Mouse (Mus musculus) B cell, adult 62 days (primary cell): Measurements from ENCODE around the gene Tlcd1. TPM values are rescaled to one million over a fixed set of nuclear protein-coding genes. Genes with fewer than 3 reads are reported as not detected.

Experiments
- total RNA-seq: library from RNA; stranded (reverse); gene quantifications from 4 replicates; pipeline ENCODE4 v1.2.4, GENCODE M21; 2023

Tlcd1 gene
- total RNA-seq: 2.1 to 5.5 TPM (median 4.1 TPM) in 4 replicates

GRCm38 (mm10) chr11:78176402-78176862 lies at the start of gene Tlcd1, which contains the start of gene Nek8:
Tlcd1 (plus strand) TSS chr11:78176711.
Nek8 (minus strand) TSS chr11:78176675.

GRCm38 (mm10) chr11:78164924-78165760 lies 11.4 kb upstream of the Tlcd1 start, which contains the start of gene Traf4:
Traf4 (minus strand) TSS chr11:78165589.

GRCm38 (mm10) chr11:78182961-78183844 lies 6.7 kb downstream of the Tlcd1 start, which contains the start of gene Rpl23a:
Rpl23a (minus strand) TSS chr11:78183584.

GRCm38 (mm10) chr11:78188331-78189233 lies 12.1 kb downstream of the Tlcd1 start, which contains the start of gene Rab34:
Rab34 (plus strand) TSS chr11:78188430.

GRCm38 (mm10) chr11:78193113-78193512 lies 16.6 kb downstream of the Tlcd1 start, which contains the start of gene Proca1:
Proca1 (plus strand) TSS chr11:78193392.

Other genes starting within 250 kb of the Tlcd1 start
- not detected in 4 replicates for gene Sez6, start 245.9 kb upstream of the Tlcd1 start, total RNA-seq
- gene Phf12, start 194.0 kb upstream of the Tlcd1 start, total RNA-seq: 162 to 186 TPM (median 167 TPM) in 4 replicates
- gene Dhrs13, start 144.4 kb upstream of the Tlcd1 start, total RNA-seq: 0.63 to 0.98 TPM (median 0.91 TPM) in 4 replicates
- 11.9 to 17.5 TPM (median 14.8 TPM) in 4 replicates for gene Flot2, start 138.8 kb upstream of the Tlcd1 start, total RNA-seq
- 23.7 to 25.0 TPM (median 24.0 TPM) in 4 replicates for gene Eral1, start 96.3 kb upstream of the Tlcd1 start, total RNA-seq
- gene Fam222b, start 82.1 kb upstream of the Tlcd1 start, total RNA-seq: 15.7 to 20.1 TPM (median 16.6 TPM) in 4 replicates
- gene Traf4, start 11.1 kb upstream of the Tlcd1 start, total RNA-seq: 50.8 to 67.2 TPM (median 56.4 TPM) in 4 replicates
- 16.5 to 22.9 TPM (median 19.9 TPM) in 4 replicates for gene Nek8, start within 50 bp of the Tlcd1 start, total RNA-seq
- gene Rpl23a, start 6.9 kb downstream of the Tlcd1 start, total RNA-seq: 2,528 to 2,656 TPM (median 2,571 TPM) in 4 replicates
- gene Rab34, start 11.7 kb downstream of the Tlcd1 start, total RNA-seq: 0.81 to 1.8 TPM (median 1.6 TPM) in 3 of 4 replicates, not detected in the other
- gene Proca1, start 16.7 kb downstream of the Tlcd1 start, total RNA-seq: 0.63 TPM in 1 of 4 replicates, not detected in the others
- 54.3 to 61.5 TPM (median 58.9 TPM) in 4 replicates for gene Sdf2, start 69.0 kb downstream of the Tlcd1 start, total RNA-seq
- 74.7 to 76.9 TPM (median 76.1 TPM) in 4 replicates for gene Supt6, start 69.3 kb downstream of the Tlcd1 start, total RNA-seq
- gene 2610507B11Rik, start 85.0 kb downstream of the Tlcd1 start, total RNA-seq: 115 to 122 TPM (median 118 TPM) in 4 replicates
- gene BC030499, start 114.1 kb downstream of the Tlcd1 start, total RNA-seq: 1.2 to 3.9 TPM (median 2.8 TPM) in 4 replicates
- 2.2 to 7.1 TPM (median 5.1 TPM) in 4 replicates for gene Spag5, start 124.8 kb downstream of the Tlcd1 start, total RNA-seq
- gene Aldoc, start 146.3 kb downstream of the Tlcd1 start, total RNA-seq: 29.4 to 37.0 TPM (median 32.5 TPM) in 4 replicates
- 53.5 to 55.3 TPM (median 54.2 TPM) in 4 replicates for gene Pigs, start 151.7 kb downstream of the Tlcd1 start, total RNA-seq
- gene Unc119, start 166.8 kb downstream of the Tlcd1 start, total RNA-seq: 50.8 to 68.8 TPM (median 61.6 TPM) in 4 replicates
- not detected in 4 replicates for gene Foxn1, start 209.8 kb downstream of the Tlcd1 start, total RNA-seq
- gene Slc13a2, start 245.5 kb downstream of the Tlcd1 start, total RNA-seq: not detected in 4 replicates